Mouse (Mus musculus) heart, embryonic 11.5 days (tissue): ENCODE measurements at regions not wholly inside any gene's neighbourhood (a gene's known extent, or its start where the extent isn't known, plus 50 kb on each side); places are given as distances from the start of the nearest gene placed in this dataset.

Experiments used
- ATAC-seq: fragments of 200-750 bp; cut with Nextera tagmentation; replicated peaks from 2 replicates; pipeline ENCODE4 v1.8.0; 2017; ENCODE audit warnings: moderate library complexity; ENCODE audit not compliant: insufficient number of reproducible peaks, low FRiP score, low TSS enrichment
- H3K27ac ChIP-seq: fragments of 300-500 bp; sonication (generic); 2 replicates; pipeline ENCODE4 v1.5.1; 2014; ENCODE audit warnings: mild to moderate bottlenecking, low read depth, low read length
- H3K27me3 ChIP-seq: fragments of 300-500 bp; sonication (generic); 2 replicates; pipeline ENCODE4 v1.6.1; 2014; ENCODE audit warnings: mild to moderate bottlenecking, low read length, mixed read lengths; ENCODE audit not compliant: control insufficient read depth, insufficient read depth
- H3K36me3 ChIP-seq: fragments of 300-500 bp; sonication (generic); 2 replicates; pipeline ENCODE4 v1.6.1; 2014; ENCODE audit warnings: mild to moderate bottlenecking, low read length, moderate library complexity, mixed read lengths; ENCODE audit not compliant: control insufficient read depth, insufficient read depth
- H3K4me1 ChIP-seq: fragments of 300-500 bp; sonication (generic); 2 replicates; pipeline ENCODE4 v1.6.1; 2014; ENCODE audit warnings: low read length; ENCODE audit not compliant: control insufficient read depth, insufficient read depth
- H3K4me2 ChIP-seq: fragments of 300-500 bp; sonication (generic); 2 replicates; pipeline ENCODE4 v1.6.1; 2014; ENCODE audit warnings: mild to moderate bottlenecking, moderate library complexity
- H3K4me3 ChIP-seq: fragments of 300-500 bp; sonication (generic); 2 replicates; pipeline ENCODE4 v1.5.1; 2014; ENCODE audit warnings: low read depth, low read length
- H3K9ac ChIP-seq: fragments of 300-500 bp; sonication (generic); 2 replicates; pipeline ENCODE4 v1.6.1; 2014; ENCODE audit warnings: mild to moderate bottlenecking, low read depth, low read length, moderate library complexity
- H3K9me3 ChIP-seq: fragments of 300-500 bp; sonication (generic); replicated peaks from 2 replicates; pipeline ENCODE4 v1.6.1; 2016; ENCODE audit warnings: low read length; ENCODE audit not compliant: control insufficient read depth
- WGBS: fragments of 180-500 bp; shearing (Covaris S2); extraction: QIAGEN DNeasy Blood & Tissue Kit; methylation state at CpG from one replicate; pipeline ENCODE4 v1.1.7; 2014; ENCODE audit not compliant: insufficient replicate concordance; 5-methylcytosine and 5-hydroxymethylcytosine counted together

GRCm38 (mm10) chr11:45058658-45059057 is 441.5 kb downstream of the Ebf1 start:
- Histone ChIP-seq H3K4me2 (no peak overlapping the region), H3K9ac (no peak overlapping the region), H3K4me1 (no peaks in the 10 kb centered on the region), H3K27ac (no peak overlapping the region), H3K4me3 (no peak overlapping the region), H3K9me3 (no peaks in the 10 kb centered on the region), H3K27me3 (no peaks in the 10 kb centered on the region), H3K36me3 (no peaks in the 10 kb centered on the region)
- ATAC-seq: no peak
- 73% methylated on average over 1 of the region's 1 CpGs for WGBS

DNA sequence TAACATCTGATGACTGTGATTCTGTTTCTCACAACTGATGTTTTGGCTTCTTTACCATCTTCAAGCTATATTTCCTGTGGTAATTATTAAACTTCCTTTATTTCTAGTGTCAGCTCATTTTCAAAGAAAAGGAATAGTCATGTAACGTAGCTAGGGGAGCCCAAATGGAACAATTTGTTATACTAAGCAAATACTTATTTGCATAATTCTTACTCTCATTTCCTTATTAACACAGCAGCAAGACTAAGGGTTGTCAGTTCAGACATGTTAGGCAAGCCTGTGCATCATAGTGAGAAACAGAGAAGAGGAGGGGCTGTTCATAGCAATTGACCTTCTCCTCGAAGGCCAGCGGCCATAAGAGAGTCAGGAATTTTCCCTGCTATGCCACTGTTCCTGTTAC is 449.5 kb downstream of the Ebf1 start:
- Histone ChIP-seq H3K4me3 (no peak overlapping the region), H3K4me1 (no peaks in the 10 kb centered on the region), H3K9me3 (no peaks in the 10 kb centered on the region), H3K27ac (no peak overlapping the region), H3K36me3 (no peaks in the 10 kb centered on the region), H3K9ac (no peak overlapping the region), H3K27me3 (no peaks in the 10 kb centered on the region), H3K4me2 (no peak overlapping the region)
- 74% methylated on average over 3 of the region's 3 CpGs for WGBS
- ATAC-seq: no peak

GRCm38 (mm10) chr11:45070280-45070679 is 453.2 kb downstream of the Ebf1 start:
- WGBS: 64% methylated on average over 1 of the region's 1 CpGs
- H3K4me1 ChIP-seq: no peaks in the 10 kb centered on the region

GRCm38 (mm10) chr11:45071195-45071594 is 454.1 kb downstream of the Ebf1 start:
- ATAC-seq: no peak
- Histone ChIP-seq H3K36me3 (no peaks in the 10 kb centered on the region), H3K27me3 (no peaks in the 10 kb centered on the region), H3K9me3 (no peaks in the 10 kb centered on the region), H3K4me1 (no peaks in the 10 kb centered on the region), H3K27ac (no peak overlapping the region), H3K9ac (no peak overlapping the region), H3K4me2 (no peak overlapping the region), H3K4me3 (no peak overlapping the region)
- 83% methylated on average over 2 of the region's 2 CpGs for WGBS

More at GRCm38 (mm10) chr11:45070280-45070679, 453.2 kb downstream of the Ebf1 start:
- Histone ChIP-seq H3K4me2 (no peak overlapping the region), H3K27ac (no peak overlapping the region), H3K36me3 (no peaks in the 10 kb centered on the region), H3K9me3 (no peaks in the 10 kb centered on the region), H3K4me3 (no peak overlapping the region), H3K9ac (no peak overlapping the region), H3K27me3 (no peaks in the 10 kb centered on the region)
- no peak for ATAC-seq

GRCm38 (mm10) chr11:45084506-45085037 is 467.5 kb downstream of the Ebf1 start:
- no peaks in the 10 kb centered on the region for H3K27me3 ChIP-seq
- 82% methylated on average over 4 of the region's 4 CpGs for WGBS
- H3K4me1 ChIP-seq: no peaks in the 10 kb centered on the region
- H3K9me3 ChIP-seq: no peaks in the 10 kb centered on the region
- no peak overlapping the region for H3K4me3 ChIP-seq
- no peak overlapping the region for H3K27ac ChIP-seq
- ATAC-seq: no peak
- no peak overlapping the region for H3K4me2 ChIP-seq
- H3K9ac ChIP-seq: no peak overlapping the region
- no peaks in the 10 kb centered on the region for H3K36me3 ChIP-seq

DNA sequence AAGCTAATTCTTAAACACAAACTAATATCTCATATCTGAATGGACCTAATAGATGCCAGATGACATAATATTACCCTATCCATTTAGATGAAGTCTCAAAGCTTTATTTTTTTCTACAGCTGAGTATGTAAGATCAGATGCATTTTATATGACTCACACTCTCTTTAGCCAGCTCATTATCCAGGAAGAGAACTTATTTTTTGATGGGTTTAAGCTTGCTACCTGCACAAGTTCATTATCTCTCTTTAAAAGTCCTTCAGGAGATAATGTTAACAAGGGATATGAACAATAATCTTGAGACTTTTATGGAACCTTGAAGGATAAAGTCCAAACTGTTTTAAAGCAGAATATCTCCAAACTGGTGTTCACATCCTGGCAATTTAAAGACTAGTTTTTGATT is 468.0 kb downstream of the Ebf1 start:
- Histone ChIP-seq H3K27ac (no peak overlapping the region), H3K9me3 (no peaks in the 10 kb centered on the region), H3K36me3 (no peaks in the 10 kb centered on the region), H3K27me3 (no peaks in the 10 kb centered on the region), H3K4me3 (no peak overlapping the region), H3K4me1 (no peaks in the 10 kb centered on the region), H3K4me2 (no peak overlapping the region), H3K9ac (no peak overlapping the region)
- ATAC-seq: no peak

DNA sequence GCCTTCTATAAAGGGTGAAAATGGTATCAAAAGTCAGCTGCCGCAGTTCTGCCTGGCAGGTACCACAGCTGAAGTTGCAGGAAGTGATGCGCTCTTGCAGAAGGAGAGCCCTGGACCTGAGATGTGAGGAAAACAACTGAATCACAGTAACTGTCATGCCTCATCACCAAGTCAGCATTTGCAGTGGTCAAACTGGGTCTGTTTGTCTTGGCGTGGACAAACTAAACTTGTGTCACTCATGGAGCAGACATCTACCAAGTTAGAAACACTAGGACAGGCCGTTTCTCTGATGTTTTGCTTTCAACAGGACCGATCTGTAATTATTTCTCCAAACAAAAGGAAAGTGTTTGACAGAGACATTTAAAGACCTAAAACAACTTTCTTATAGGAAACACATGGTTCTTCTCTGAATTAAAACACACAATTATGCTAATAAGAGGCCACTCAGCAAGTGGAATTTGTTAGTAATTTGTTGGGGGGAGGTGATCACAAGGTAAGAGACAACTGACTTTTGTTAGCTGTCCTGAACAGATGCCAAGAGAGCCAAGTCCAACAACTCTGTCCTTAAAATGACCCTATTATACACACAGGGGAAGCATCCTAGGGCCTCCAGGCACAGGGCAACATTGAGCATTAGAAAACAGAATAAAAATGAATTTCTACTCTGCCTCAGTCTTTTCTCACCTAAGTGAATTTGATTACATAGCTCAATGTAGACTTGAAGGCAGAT is 470.2 kb downstream of the Ebf1 start:
- H3K4me3 ChIP-seq: no peak overlapping the region
- no peak overlapping the region for H3K9ac ChIP-seq
- ATAC-seq: no peak
- H3K4me2 ChIP-seq: no peak overlapping the region
- no peaks in the 10 kb centered on the region for H3K4me1 ChIP-seq
- H3K27me3 ChIP-seq: no peaks in the 10 kb centered on the region
- H3K9me3 ChIP-seq: no peaks in the 10 kb centered on the region
- H3K36me3 ChIP-seq: no peaks in the 10 kb centered on the region
- H3K27ac ChIP-seq: no peak overlapping the region
- 64% methylated on average over 5 of the region's 5 CpGs for WGBS

DNA sequence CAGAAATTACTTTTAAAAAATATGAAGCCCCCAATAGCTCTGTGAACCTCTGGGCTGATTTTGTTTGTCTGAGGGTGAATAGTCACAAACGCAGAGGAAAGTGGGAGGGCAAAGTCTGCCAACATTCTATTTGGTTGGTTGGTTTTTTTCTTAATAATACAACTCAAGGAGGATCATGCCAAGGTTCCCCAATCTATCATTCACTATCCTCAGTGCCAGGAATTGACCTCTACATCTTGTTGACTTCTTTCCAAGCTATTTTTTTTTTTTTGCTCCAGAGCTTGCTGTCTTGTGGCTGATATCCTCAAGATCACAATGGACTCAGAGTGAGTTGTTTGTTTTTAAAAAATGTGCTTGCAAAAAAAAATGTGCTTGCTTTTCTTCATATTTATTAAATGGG is 471.2 kb downstream of the Ebf1 start:
- no peak for ATAC-seq
- H3K4me1 ChIP-seq: no peaks in the 10 kb centered on the region
- 82% methylated on average over 1 of the region's 1 CpGs for WGBS

GRCm38 (mm10) chr11:45089561-45089960 is 472.4 kb downstream of the Ebf1 start:
- no peak overlapping the region for H3K9ac ChIP-seq
- H3K4me1 ChIP-seq: no peaks in the 10 kb centered on the region
- ATAC-seq: no peak
- no peaks in the 10 kb centered on the region for H3K9me3 ChIP-seq
- H3K27me3 ChIP-seq: no peaks in the 10 kb centered on the region
- WGBS: 68% methylated on average over 3 of the region's 3 CpGs
- H3K36me3 ChIP-seq: no peaks in the 10 kb centered on the region
- H3K4me3 ChIP-seq: no peak overlapping the region
- H3K4me2 ChIP-seq: no peak overlapping the region
- no peak overlapping the region for H3K27ac ChIP-seq

More for the DNA sequence above, 471.2 kb downstream of the Ebf1 start:
- Histone ChIP-seq H3K4me2 (no peak overlapping the region), H3K9ac (no peak overlapping the region), H3K27ac (no peak overlapping the region), H3K9me3 (no peaks in the 10 kb centered on the region), H3K36me3 (no peaks in the 10 kb centered on the region), H3K27me3 (no peaks in the 10 kb centered on the region), H3K4me3 (no peak overlapping the region)
